ENCODE assay signal across 8 mouse cellular contexts in genomic region chr7:6730241-6730640, GRCm38 (mm10). TPM values are rescaled to one million over a fixed set of nuclear protein-coding genes. Genes with fewer than 3 reads are reported as not detected.
A peak's percentile ranks its signal among the peaks of the same experiment; 100 is the strongest.
DNase-seq lines count a peak whose midpoint lies in the region.

TSS of gene Peg3 (minus strand) at chr7:6730431.
TSS of gene Usp29 (plus strand) at chr7:6730578.

- peak; percentile 44 to 65 for DNase-seq in adrenal gland, postnatal 4 days (ENCODE audit: low spot score in 2 of 2)
- DNase-seq in embryo, embryonic 10.5 days (ENCODE audit: low spot score): peak; percentile 95
- DNase-seq in gastrocnemius, postnatal 25 days: peak; percentile 83
- DNase-seq in induced T-regulatory cell, adult 2 months (ENCODE audit: low read depth): peak; percentile 1
- peak; percentile 77 to 92 for DNase-seq in left cerebral cortex, adult 8-10 months (ENCODE audit: low spot score in 2 of 2)
- DNase-seq in lung, postnatal 4 days: peak; percentile 86 to 92
- peak; percentile 88 for DNase-seq in right cerebral cortex, postnatal 25 days
- no peak for DNase-seq in natural killer cell, adult 2 months (ENCODE audit: low spot score in 2 of 2)

RNA-seq across cellular contexts. Expression of gene Peg3, which starts in this region (rescaled TPM):
- total RNA-seq in adrenal gland, postnatal 4 days (2021): 100 to 1,000 TPM; 191 to 197 TPM
- 10 to 100 TPM; 22.2 to 34.2 TPM for total RNA-seq in gastrocnemius, postnatal 25 days (2021)
- 100 to 1,000 TPM; 200 to 223 (median 214) TPM for total RNA-seq in left cerebral cortex, adult 8-10 months (2022)

RNA-seq across cellular contexts. Expression of gene Usp29, which starts in this region (rescaled TPM):
- 1 to 10 TPM; 8.3 to 8.5 TPM for total RNA-seq in adrenal gland, postnatal 4 days (2021)
- total RNA-seq in gastrocnemius, postnatal 25 days (2021): 1 to 10 TPM in 1 of 2 experiments, under 1 TPM in 1; 0.56 to 1.5 TPM
- 10 to 100 TPM; 45.1 to 54.2 (median 45.9) TPM for total RNA-seq in left cerebral cortex, adult 8-10 months (2022)

Comparison
In these comparisons a context has a peak if more than half of its experiments do, and no peak if none do; other contexts are left out.
1. RNA of gene Peg3 (total RNA-seq): 200 to 223 TPM in left cerebral cortex, adult 8-10 months and 191 to 197 TPM in adrenal gland, postnatal 4 days; 22.2 to 34.2 TPM in gastrocnemius, postnatal 25 days; every median in the first group is over 4 times any median in the second.
2. RNA of gene Usp29 (total RNA-seq): 45.1 to 54.2 TPM in left cerebral cortex, adult 8-10 months; 8.3 to 8.5 TPM in adrenal gland, postnatal 4 days and 0.56 to 1.5 TPM in gastrocnemius, postnatal 25 days; every median in the first group is over 4 times any median in the second.
3. DNase-seq: peak in adrenal gland, postnatal 4 days (2 of 2), embryo, embryonic 10.5 days (single experiment), gastrocnemius, postnatal 25 days (single experiment), induced T-regulatory cell, adult 2 months (single experiment), left cerebral cortex, adult 8-10 months (2 of 2), lung, postnatal 4 days (2 of 2) and right cerebral cortex, postnatal 25 days (single experiment); none in natural killer cell, adult 2 months (0 of 2).